Mouse (Mus musculus): ENCODE measurements around the gene Atp5k.

- TF ChIP-seq CTCF (IDR thresholded peaks at IDR 0.05; ENCODE audit: low read depth) = no peak
- TF ChIP-seq EP300 (IDR thresholded peaks at IDR 0.05; ENCODE audit: low read depth) = peak; percentile 53; the same call in 1 of the 2 replicates
Measured at GRCm38 (mm10) chr5:108465131-108465891, 31.1 kb upstream of the Atp5k start.
